ENCODE assay signal across 8 mouse cellular contexts in genomic region chr7:140125278-140126021, GRCm38 (mm10). TPM values are rescaled to one million over a fixed set of nuclear protein-coding genes. Genes with fewer than 3 reads are reported as not detected.
DNase-seq lines count a peak whose midpoint lies in the region; ATAC-seq and TF ChIP-seq lines count a peak whose summit lies in the region.

No protein-coding gene starts in this region.

- DNase-seq in adrenal gland, postnatal 14 days = peak; percentile 97
- peak; percentile 96 for DNase-seq in embryonic facial prominence, embryonic 10.5 days (ENCODE audit: low spot score)
- peak; percentile 86 to 95 for DNase-seq in gastrocnemius, postnatal 4 days (ENCODE audit: low spot score in 2 of 2)
- DNase-seq in left cerebral cortex, postnatal 36 days (ENCODE audit: low spot score in 2 of 2) = peak; percentile 85
- peak; percentile 95 for DNase-seq in midbrain, embryonic 10.5 days (ENCODE audit: low spot score)
- DNase-seq in right cerebral cortex, postnatal 36 days (ENCODE audit: low spot score in 2 of 2) = peak; percentile 79 to 84
- peak; percentile 91 to 97 for DNase-seq in urinary bladder, postnatal 4 days (ENCODE audit: low spot score in 2 of 2)

- peak; percentile 90 for ATAC-seq in intestine, postnatal 0 days

- peaks cover 14% of the 10 kb centered on the region for H3K36me3 ChIP-seq in embryonic facial prominence, embryonic 10.5 days (replicated peaks)
- peaks cover 14% of the 10 kb centered on the region for H3K36me3 ChIP-seq in intestine, postnatal 0 days (ENCODE audit: control insufficient read depth, insufficient read depth)
- peaks cover 13% of the 10 kb centered on the region for H3K36me3 ChIP-seq in midbrain, embryonic 10.5 days

- TF ChIP-seq CTCF in intestine, postnatal 0 days (IDR thresholded peaks at IDR 0.05; ENCODE audit: low read depth) = no peak

- 1% methylated on average over 40 of the region's 40 CpGs for WGBS in embryonic facial prominence, embryonic 10.5 days
- WGBS in intestine, postnatal 0 days = under 1% methylated on average over 39 of the region's 40 CpGs
- WGBS in midbrain, embryonic 10.5 days = 2% methylated on average over 40 of the region's 40 CpGs

- peaks cover 18% of the 10 kb centered on the region for H3K4me1 ChIP-seq in embryonic facial prominence, embryonic 10.5 days
- no peaks in the 10 kb centered on the region for H3K4me1 ChIP-seq in intestine, postnatal 0 days (replicated peaks; ENCODE audit: control insufficient read depth, insufficient read depth, low read length)
- peaks cover 18% of the 10 kb centered on the region for H3K4me1 ChIP-seq in midbrain, embryonic 10.5 days

- peak overlapping the region; percentile 87 for H3K9ac ChIP-seq in intestine, postnatal 0 days (ENCODE audit: low read depth, low read length)

- H3K27me3 ChIP-seq in embryonic facial prominence, embryonic 10.5 days (replicated peaks; ENCODE audit: low read depth, poor library complexity, severe bottlenecking) = no peaks in the 10 kb centered on the region
- no peaks in the 10 kb centered on the region for H3K27me3 ChIP-seq in intestine, postnatal 0 days (replicated peaks; ENCODE audit: control insufficient read depth, insufficient read depth, low read length)
- no peaks in the 10 kb centered on the region for H3K27me3 ChIP-seq in midbrain, embryonic 10.5 days (ENCODE audit: low read depth, poor library complexity, severe bottlenecking)

- H3K4me3 ChIP-seq in embryonic facial prominence, embryonic 10.5 days = peak overlapping the region; percentile 67
- peak overlapping the region; percentile 89 for H3K4me3 ChIP-seq in intestine, postnatal 0 days (ENCODE audit: low read depth, low read length)
- H3K4me3 ChIP-seq in midbrain, embryonic 10.5 days = peak overlapping the region; percentile 71

- H3K4me2 ChIP-seq in intestine, postnatal 0 days (replicated peaks; ENCODE audit: low read depth) = peak overlapping the region; percentile 90

- H3K9me3 ChIP-seq in embryonic facial prominence, embryonic 10.5 days = no peaks in the 10 kb centered on the region
- no peaks in the 10 kb centered on the region for H3K9me3 ChIP-seq in intestine, postnatal 0 days (ENCODE audit: control insufficient read depth)
- H3K9me3 ChIP-seq in midbrain, embryonic 10.5 days (replicated peaks) = no peaks in the 10 kb centered on the region

- H3K27ac ChIP-seq in embryonic facial prominence, embryonic 10.5 days (replicated peaks) = peak overlapping the region; percentile 85
- peak overlapping the region; percentile 50; the same call in 1 of the 2 replicates for H3K27ac ChIP-seq in intestine, postnatal 0 days (ENCODE audit: low read depth, low read length)
- H3K27ac ChIP-seq in midbrain, embryonic 10.5 days (replicated peaks) = peak overlapping the region; percentile 85

- intact Hi-C loops in left cerebral cortex, postnatal 36 days (cut with DNase I) = no loop called here

RNA-seq across cellular contexts. Expression of gene Echs1, which starts 9.2 kb away (rescaled TPM):
- total RNA-seq in adrenal gland, postnatal 14 days (2021) = 536 and 571 TPM in 2 replicates
- 174 and 178 TPM in 2 replicates for polyA plus RNA-seq in embryonic facial prominence, embryonic 10.5 days (2016; fragmentation: Nextera tagmentation; extraction: Ambion mirVana)
- total RNA-seq in gastrocnemius, postnatal 4 days (2021) = 10 to 100 TPM; 78.9 to 80.2 TPM
- polyA plus RNA-seq in intestine, postnatal 0 days (2015; fragmentation: Nextera tagmentation; extraction: Ambion mirVana) = 153 and 161 TPM in 2 replicates
- total RNA-seq in left cerebral cortex, postnatal 36 days (2021) = 10 to 100 TPM; 51.0 to 53.0 TPM
- 157 and 161 TPM in 2 replicates for polyA plus RNA-seq in midbrain, embryonic 10.5 days (2016; fragmentation: Nextera tagmentation; extraction: Ambion mirVana)

RNA-seq across cellular contexts. Expression of gene Paox, which starts 9.9 kb away (rescaled TPM):
- 20.8 and 23.6 TPM in 2 replicates for total RNA-seq in adrenal gland, postnatal 14 days (2021)
- polyA plus RNA-seq in embryonic facial prominence, embryonic 10.5 days (2016; fragmentation: Nextera tagmentation; extraction: Ambion mirVana) = 18.6 and 21.3 TPM in 2 replicates
- 1 to 10 TPM; 6.6 to 7.0 TPM for total RNA-seq in gastrocnemius, postnatal 4 days (2021)
- polyA plus RNA-seq in intestine, postnatal 0 days (2015; fragmentation: Nextera tagmentation; extraction: Ambion mirVana) = 25.8 and 28.5 TPM in 2 replicates
- total RNA-seq in left cerebral cortex, postnatal 36 days (2021) = 1 to 10 TPM; 5.6 TPM
- 15.8 and 18.5 TPM in 2 replicates for polyA plus RNA-seq in midbrain, embryonic 10.5 days (2016; fragmentation: Nextera tagmentation; extraction: Ambion mirVana)

RNA-seq across cellular contexts. Expression of gene Mtg1, which starts 11.9 kb away (rescaled TPM):
- 41.3 and 48.7 TPM in 2 replicates for total RNA-seq in adrenal gland, postnatal 14 days (2021)
- 25.3 and 31.3 TPM in 2 replicates for polyA plus RNA-seq in embryonic facial prominence, embryonic 10.5 days (2016; fragmentation: Nextera tagmentation; extraction: Ambion mirVana)
- 10 to 100 TPM; 19.6 to 20.4 TPM for total RNA-seq in gastrocnemius, postnatal 4 days (2021)
- 15.7 and 17.1 TPM in 2 replicates for polyA plus RNA-seq in intestine, postnatal 0 days (2015; fragmentation: Nextera tagmentation; extraction: Ambion mirVana)
- 10 to 100 TPM; 20.8 to 20.9 TPM for total RNA-seq in left cerebral cortex, postnatal 36 days (2021)
- polyA plus RNA-seq in midbrain, embryonic 10.5 days (2016; fragmentation: Nextera tagmentation; extraction: Ambion mirVana) = 32.6 TPM in 2 replicates

RNA-seq across cellular contexts. Expression of gene Fuom, which starts 23.2 kb away (rescaled TPM):
- total RNA-seq in adrenal gland, postnatal 14 days (2021) = 70.4 and 79.8 TPM in 2 replicates
- polyA plus RNA-seq in embryonic facial prominence, embryonic 10.5 days (2016; fragmentation: Nextera tagmentation; extraction: Ambion mirVana) = 12.4 and 15.9 TPM in 2 replicates
- 10 to 100 TPM; 30.6 to 32.4 TPM for total RNA-seq in gastrocnemius, postnatal 4 days (2021)
- 138 and 139 TPM in 2 replicates for polyA plus RNA-seq in intestine, postnatal 0 days (2015; fragmentation: Nextera tagmentation; extraction: Ambion mirVana)
- 10 to 100 TPM; 47.5 to 52.8 TPM for total RNA-seq in left cerebral cortex, postnatal 36 days (2021)
- 10.9 and 12.8 TPM in 2 replicates for polyA plus RNA-seq in midbrain, embryonic 10.5 days (2016; fragmentation: Nextera tagmentation; extraction: Ambion mirVana)

RNA-seq across cellular contexts. Expression of gene Sprn, which starts 29.2 kb away (rescaled TPM):
- 0.67 and 1.4 TPM in 2 replicates for total RNA-seq in adrenal gland, postnatal 14 days (2021)
- 0.15 and 0.67 TPM in 2 replicates for polyA plus RNA-seq in embryonic facial prominence, embryonic 10.5 days (2016; fragmentation: Nextera tagmentation; extraction: Ambion mirVana)
- under 1 TPM; 0.29 to 0.42 TPM for total RNA-seq in gastrocnemius, postnatal 4 days (2021)
- 0.92 and 0.99 TPM in 2 replicates for polyA plus RNA-seq in intestine, postnatal 0 days (2015; fragmentation: Nextera tagmentation; extraction: Ambion mirVana)
- total RNA-seq in left cerebral cortex, postnatal 36 days (2021) = 100 to 1,000 TPM; 141 to 186 TPM
- 0.49 and 0.79 TPM in 2 replicates for polyA plus RNA-seq in midbrain, embryonic 10.5 days (2016; fragmentation: Nextera tagmentation; extraction: Ambion mirVana)

Comparison
In these comparisons a context has a peak if more than half of its experiments do, and no peak if none do; other contexts are left out.
1. Peak in every context shown above with its lines: DNase-seq, ATAC-seq, H3K4me3 ChIP-seq and H3K27ac ChIP-seq.